Mouse (Mus musculus) erythroblast, embryonic 14.5 days (primary cell): ENCODE data around the gene Mmel1.

Experiments used
- GATA1 ChIP-seq: IDR thresholded peaks from 2 replicates; pipeline ENCODE4 v1.6.1; 2012; ENCODE audit warnings: low read length, inconsistent platforms, mixed read lengths
- TAL1 ChIP-seq: IDR thresholded peaks from 3 replicates; pipeline ENCODE4 v1.6.1; 2012; ENCODE audit warnings: low read length, inconsistent platforms, mixed read lengths

DNA sequence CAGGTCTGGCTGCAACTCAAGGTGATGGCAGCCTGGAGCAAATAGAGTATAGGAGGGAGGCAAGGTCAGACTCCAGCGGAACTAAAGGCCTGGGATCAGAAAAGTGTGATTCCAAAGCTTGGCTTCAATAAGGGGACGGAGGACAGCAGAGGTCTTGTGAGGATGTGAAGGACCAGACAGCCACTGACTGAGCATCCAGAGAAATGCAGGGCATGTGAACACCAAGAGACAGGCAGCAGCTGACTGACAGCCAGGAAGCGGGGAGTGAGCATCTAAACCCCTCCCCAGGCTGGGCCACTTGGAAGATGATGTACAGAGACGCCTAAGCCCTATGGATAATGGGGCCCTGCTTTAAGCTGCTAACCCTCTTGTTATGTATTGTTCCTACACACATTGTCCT is 1.3 kb downstream of the Mmel1 start:
- TF ChIP-seq TAL1 = no peak
- TF ChIP-seq GATA1 = no peak
